Mouse (Mus musculus): ENCODE results near the gene Vwa5b1. TPM values are rescaled to one million over a fixed set of nuclear protein-coding genes. Genes with fewer than 3 reads are reported as not detected.

Vwa5b1 gene
- polyA plus RNA-seq, 1 experiment from 2014 or later: 0.14 TPM

DNA sequence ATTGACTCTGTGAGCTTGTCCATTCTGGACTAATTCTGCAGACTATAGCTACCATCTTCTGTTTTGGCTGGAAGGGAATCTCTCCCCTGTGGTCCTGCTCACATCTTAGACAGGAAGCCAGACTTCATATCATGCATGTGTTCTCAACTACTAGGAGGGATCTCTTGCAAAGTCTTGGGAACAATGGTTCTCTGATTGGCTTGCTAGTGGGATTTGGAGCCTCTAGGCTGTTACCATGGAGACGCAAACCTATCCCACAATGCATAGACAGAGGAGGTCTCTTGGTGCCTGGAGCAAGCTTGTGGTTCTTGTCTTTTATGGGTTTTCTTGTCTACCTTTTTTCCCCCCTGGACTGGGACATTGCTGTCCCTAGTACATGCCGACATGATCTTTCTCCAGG is 67.4 kb downstream of the Vwa5b1 start:
- peaks cover 24% of the 10 kb centered on the region; the same call in 1 of the 2 replicates for H3K27me3 ChIP-seq (ENCODE audit: low read depth, poor library complexity, severe bottlenecking)
- no peak for DNase-seq (ENCODE audit: low spot score)
- H3K4me1 ChIP-seq: peaks cover 62% of the 10 kb centered on the region
- no peak overlapping the region for H3K4me3 ChIP-seq
- peak overlapping the region; percentile 68; the same call in 1 of the 2 replicates for H3K27ac ChIP-seq
- WGBS: 69% methylated on average over 2 of the region's 2 CpGs
- no peaks in the 10 kb centered on the region for H3K9me3 ChIP-seq (replicated peaks)
- no peaks in the 10 kb centered on the region for H3K36me3 ChIP-seq

DNA sequence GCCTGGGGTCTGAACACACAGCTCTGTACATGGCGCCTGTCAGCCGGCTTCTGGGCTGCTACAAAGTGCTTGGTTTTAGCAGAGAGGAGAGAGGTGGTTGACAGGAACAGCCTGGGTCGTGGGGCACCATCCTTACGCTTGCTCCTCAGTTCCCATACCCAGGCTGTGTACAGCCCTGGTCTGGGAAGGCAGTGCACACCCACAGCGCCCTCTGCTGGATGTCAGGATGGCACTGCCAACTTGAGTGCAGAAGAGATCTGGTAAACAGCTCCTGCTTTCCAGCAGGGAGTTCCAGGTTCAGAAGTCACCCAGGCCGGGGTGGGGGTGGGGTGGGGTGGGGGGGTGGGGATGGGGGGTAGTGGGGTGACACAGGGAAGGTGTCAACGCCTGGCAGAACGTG is 73.7 kb downstream of the Vwa5b1 start:
- peaks cover 35% of the 10 kb centered on the region for H3K4me1 ChIP-seq
- no peaks in the 10 kb centered on the region for H3K9me3 ChIP-seq (replicated peaks)
- DNase-seq (ENCODE audit: low spot score): peak; percentile 92
- H3K27ac ChIP-seq: no peak overlapping the region
- H3K36me3 ChIP-seq: no peaks in the 10 kb centered on the region
- peaks cover 24% of the 10 kb centered on the region for H3K27me3 ChIP-seq (ENCODE audit: low read depth, poor library complexity, severe bottlenecking)
- no peak overlapping the region for H3K4me3 ChIP-seq
- 12% methylated on average over 8 of the region's 8 CpGs for WGBS

DNA sequence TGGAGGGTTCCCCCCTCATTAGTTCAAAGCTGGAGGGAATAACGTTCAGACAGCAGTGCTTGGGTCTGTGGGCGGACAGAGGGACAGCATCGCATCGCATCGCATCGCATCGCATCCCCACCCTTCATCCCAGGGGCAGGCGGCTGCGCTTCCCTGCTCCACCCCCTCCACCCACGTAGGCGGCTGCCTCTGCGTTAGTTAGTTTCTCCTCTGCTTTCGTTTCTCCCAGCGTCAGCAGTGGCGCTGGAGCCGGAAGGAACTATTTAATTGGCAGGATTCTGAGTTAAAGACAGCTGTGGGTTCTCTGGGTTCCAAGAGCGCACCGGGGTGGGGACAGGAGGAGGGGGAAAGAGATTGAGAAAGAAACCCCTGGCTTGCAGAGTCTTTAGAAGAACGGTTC is 80.2 kb downstream of the Vwa5b1 start:
- H3K36me3 ChIP-seq: no peaks in the 10 kb centered on the region
- under 1% methylated on average over 19 of the region's 19 CpGs for WGBS
- peak overlapping the region; percentile 41 for H3K4me3 ChIP-seq
- peaks cover 63% of the 10 kb centered on the region for H3K27me3 ChIP-seq (ENCODE audit: low read depth, poor library complexity, severe bottlenecking)
- DNase-seq (ENCODE audit: low spot score): no peak
- H3K4me1 ChIP-seq: peaks cover 34% of the 10 kb centered on the region
- H3K27ac ChIP-seq: no peak overlapping the region
- H3K9me3 ChIP-seq (replicated peaks): no peaks in the 10 kb centered on the region

DNA sequence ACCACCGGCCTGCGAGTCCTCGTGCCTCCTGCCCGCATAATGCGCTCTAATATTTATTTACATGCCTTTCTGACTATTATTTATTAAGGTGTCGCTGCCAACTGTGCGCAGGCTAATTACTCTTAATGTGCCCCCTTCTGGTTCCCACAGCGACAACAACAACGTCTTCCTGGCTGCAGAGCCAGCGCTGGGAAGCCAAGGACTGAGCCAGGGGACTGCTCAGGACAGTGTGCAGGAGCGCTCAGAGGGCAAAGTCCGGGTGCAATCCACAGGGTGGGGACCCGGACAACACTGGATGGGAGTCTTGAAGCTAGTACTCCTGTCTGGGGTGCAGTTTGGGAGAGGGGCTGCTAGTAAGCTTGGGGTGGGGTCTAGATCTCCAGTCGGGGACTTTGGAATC is 80.8 kb downstream of the Vwa5b1 start:
- peak overlapping the region; percentile 41 for H3K4me3 ChIP-seq
- peaks cover 63% of the 10 kb centered on the region for H3K27me3 ChIP-seq (ENCODE audit: low read depth, poor library complexity, severe bottlenecking)
- no peaks in the 10 kb centered on the region for H3K9me3 ChIP-seq (replicated peaks)
- DNase-seq (ENCODE audit: low spot score): no peak
- 4% methylated on average over 14 of the region's 14 CpGs for WGBS
- H3K27ac ChIP-seq: no peak overlapping the region
- H3K4me1 ChIP-seq: peaks cover 34% of the 10 kb centered on the region
- no peaks in the 10 kb centered on the region for H3K36me3 ChIP-seq

DNA sequence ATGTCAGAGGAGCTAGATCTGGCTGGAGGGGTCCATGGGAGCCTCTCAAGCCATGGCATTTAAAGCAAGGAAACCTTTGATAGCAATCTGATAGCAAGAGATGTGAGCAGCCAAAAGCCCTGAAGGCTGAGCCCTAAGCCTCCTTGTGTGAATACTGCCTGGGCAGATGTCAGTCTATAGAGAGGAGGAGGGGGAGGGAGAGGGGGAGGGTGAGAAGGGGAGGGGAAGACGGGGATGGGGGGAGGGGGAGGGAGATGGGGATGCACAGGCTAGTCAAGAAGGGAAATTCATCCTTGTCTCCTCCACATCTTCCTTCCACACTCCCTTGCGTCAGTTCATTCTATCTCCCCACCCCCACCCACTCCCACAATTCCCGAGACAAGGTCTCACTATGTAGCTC is 81.4 kb downstream of the Vwa5b1 start:
- no peak overlapping the region for H3K4me3 ChIP-seq
- H3K4me1 ChIP-seq: peaks cover 34% of the 10 kb centered on the region
- WGBS: 14% methylated on average over 2 of the region's 3 CpGs
- H3K27ac ChIP-seq: no peak overlapping the region
- H3K27me3 ChIP-seq (ENCODE audit: low read depth, poor library complexity, severe bottlenecking): peaks cover 63% of the 10 kb centered on the region
- DNase-seq (ENCODE audit: low spot score): no peak
- H3K9me3 ChIP-seq (replicated peaks): no peaks in the 10 kb centered on the region
- H3K36me3 ChIP-seq: no peaks in the 10 kb centered on the region

DNA sequence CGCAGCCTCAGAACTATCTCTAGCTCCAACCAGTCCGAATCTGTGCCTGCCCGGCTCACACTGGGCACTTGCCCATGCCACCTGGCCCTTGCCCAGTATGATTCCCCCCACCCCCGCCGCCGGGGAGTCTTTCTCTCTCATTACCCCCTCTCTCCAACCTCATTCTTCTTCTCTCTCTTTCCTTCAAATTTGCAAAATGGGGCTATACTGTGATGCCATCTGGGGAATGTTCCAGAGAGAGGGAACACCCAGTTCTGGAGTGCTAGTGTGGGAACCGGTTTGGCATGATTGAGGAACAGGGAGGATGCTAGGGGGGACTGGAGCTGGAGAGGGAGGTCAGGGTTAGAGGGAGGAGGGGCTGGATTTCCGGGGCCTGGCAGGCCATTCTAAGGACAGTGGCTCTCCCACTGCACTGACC is 82.2 kb downstream of the Vwa5b1 start:
- H3K4me1 ChIP-seq: peaks cover 30% of the 10 kb centered on the region
- no peak for DNase-seq (ENCODE audit: low spot score)
- no peaks in the 10 kb centered on the region for H3K36me3 ChIP-seq
- no peak overlapping the region for H3K27ac ChIP-seq
- 68% methylated on average over 8 of the region's 8 CpGs for WGBS
- H3K4me3 ChIP-seq: no peak overlapping the region
- no peaks in the 10 kb centered on the region for H3K9me3 ChIP-seq (replicated peaks)
- H3K27me3 ChIP-seq (ENCODE audit: low read depth, poor library complexity, severe bottlenecking): peaks cover 67% of the 10 kb centered on the region

DNA sequence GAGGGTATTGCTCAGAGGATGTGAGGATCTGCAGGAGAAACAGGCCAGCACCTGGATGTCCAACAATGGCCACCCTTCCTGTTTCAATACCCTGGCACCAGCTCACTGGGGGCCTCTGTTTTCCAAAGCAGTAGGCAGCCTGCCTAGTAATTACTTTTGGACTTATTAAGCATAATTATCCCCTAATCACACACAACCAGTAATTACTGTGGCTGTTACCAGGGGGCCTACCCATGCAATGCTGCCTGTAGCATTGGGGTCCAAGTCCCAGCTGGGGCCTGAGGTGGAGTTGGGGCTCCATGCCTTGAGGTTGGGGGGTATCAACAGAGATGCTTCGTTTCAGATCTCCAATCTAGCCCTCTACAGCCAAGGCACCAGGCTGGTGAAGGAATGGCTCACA is 82.6 kb downstream of the Vwa5b1 start:
- Histone ChIP-seq H3K27ac (no peak overlapping the region), H3K36me3 (no peaks in the 10 kb centered on the region), H3K4me1 (peaks cover 30% of the 10 kb centered on the region), H3K27me3 (ENCODE audit: low read depth, poor library complexity, severe bottlenecking) (peaks cover 67% of the 10 kb centered on the region), H3K4me3 (no peak overlapping the region), H3K9me3 (replicated peaks) (no peaks in the 10 kb centered on the region)
- DNase-seq (ENCODE audit: low spot score): no peak
- 36% methylated on average over 1 of the region's 1 CpGs for WGBS

DNA sequence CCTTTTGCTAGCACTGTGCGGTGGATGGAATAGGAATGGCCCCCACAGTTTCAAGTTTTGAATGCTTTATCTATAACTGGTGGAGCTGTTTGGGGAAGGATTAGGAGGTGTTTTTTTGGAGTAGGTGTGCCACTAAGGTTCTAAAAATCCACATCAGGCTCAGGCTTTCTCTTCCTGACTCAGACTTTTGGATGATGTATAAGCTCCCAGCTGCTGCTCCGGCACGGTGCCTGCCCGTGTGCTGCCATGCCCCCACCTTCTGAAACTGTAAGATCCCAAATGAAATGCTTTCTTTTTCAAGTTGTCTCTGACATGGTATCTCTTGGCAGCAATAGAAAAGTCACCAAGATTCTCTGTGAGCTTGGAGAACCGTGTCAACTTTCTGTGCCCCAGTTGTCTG is 84.1 kb downstream of the Vwa5b1 start:
- H3K9me3 ChIP-seq (replicated peaks): no peaks in the 10 kb centered on the region
- WGBS: 89% methylated on average over 5 of the region's 5 CpGs
- DNase-seq (ENCODE audit: low spot score): no peak
- no peak overlapping the region for H3K27ac ChIP-seq
- peaks cover 32% of the 10 kb centered on the region for H3K4me1 ChIP-seq
- no peak overlapping the region for H3K4me3 ChIP-seq
- peaks cover 64% of the 10 kb centered on the region for H3K27me3 ChIP-seq (ENCODE audit: low read depth, poor library complexity, severe bottlenecking)
- no peaks in the 10 kb centered on the region for H3K36me3 ChIP-seq

DNA sequence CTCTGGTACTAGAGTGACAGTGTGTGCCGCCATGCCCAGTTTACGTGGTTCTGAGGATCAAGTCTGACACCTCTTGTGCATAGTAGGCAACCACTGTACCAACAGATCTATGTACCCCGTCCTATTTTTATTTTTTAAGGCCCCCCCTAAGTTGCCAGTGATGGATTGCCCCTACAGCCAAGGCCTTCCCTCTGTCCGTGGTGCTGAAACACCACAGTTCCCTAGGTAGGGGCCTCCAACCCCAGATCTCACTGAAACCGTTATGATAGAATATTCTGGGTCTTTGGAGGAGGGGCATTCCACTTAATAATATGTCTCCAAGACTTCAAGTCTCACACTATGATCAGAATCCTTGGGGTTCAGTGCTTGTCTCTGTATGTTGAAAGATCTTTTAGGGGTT is 85.1 kb downstream of the Vwa5b1 start:
- peaks cover 62% of the 10 kb centered on the region for H3K27me3 ChIP-seq (ENCODE audit: low read depth, poor library complexity, severe bottlenecking)
- WGBS: 60% methylated on average over 5 of the region's 5 CpGs
- no peaks in the 10 kb centered on the region for H3K36me3 ChIP-seq
- DNase-seq (ENCODE audit: low spot score): no peak
- H3K27ac ChIP-seq: no peak overlapping the region
- H3K4me1 ChIP-seq: peaks cover 26% of the 10 kb centered on the region
- H3K9me3 ChIP-seq (replicated peaks): no peaks in the 10 kb centered on the region
- H3K4me3 ChIP-seq: no peak overlapping the region

DNA sequence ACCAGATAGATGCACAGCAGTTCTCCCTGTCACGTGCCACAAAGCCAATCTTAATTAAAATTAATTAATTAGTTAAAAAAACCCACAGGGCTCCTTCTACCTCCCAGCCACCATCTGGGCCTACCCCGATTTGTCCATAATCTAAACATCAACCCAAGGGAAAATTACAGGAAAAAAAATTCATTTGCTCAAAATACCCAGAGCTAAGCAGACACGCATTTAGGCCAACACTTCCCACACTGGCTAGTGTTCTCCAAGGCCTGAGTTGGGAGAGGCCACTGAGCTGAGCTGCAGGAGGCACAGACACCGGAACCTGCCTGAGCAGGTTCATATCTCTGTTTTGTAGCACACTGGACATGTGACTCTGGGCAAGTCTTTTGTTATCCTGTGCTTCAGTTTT is 86.7 kb downstream of the Vwa5b1 start:
- no peak for DNase-seq (ENCODE audit: low spot score)
- H3K4me3 ChIP-seq: no peak overlapping the region
- 85% methylated on average over 4 of the region's 4 CpGs for WGBS
- H3K27ac ChIP-seq: no peak overlapping the region
- peaks cover 55% of the 10 kb centered on the region for H3K27me3 ChIP-seq (ENCODE audit: low read depth, poor library complexity, severe bottlenecking)
- no peaks in the 10 kb centered on the region for H3K9me3 ChIP-seq (replicated peaks)
- H3K4me1 ChIP-seq: peaks cover 10% of the 10 kb centered on the region
- H3K36me3 ChIP-seq: no peaks in the 10 kb centered on the region

DNA sequence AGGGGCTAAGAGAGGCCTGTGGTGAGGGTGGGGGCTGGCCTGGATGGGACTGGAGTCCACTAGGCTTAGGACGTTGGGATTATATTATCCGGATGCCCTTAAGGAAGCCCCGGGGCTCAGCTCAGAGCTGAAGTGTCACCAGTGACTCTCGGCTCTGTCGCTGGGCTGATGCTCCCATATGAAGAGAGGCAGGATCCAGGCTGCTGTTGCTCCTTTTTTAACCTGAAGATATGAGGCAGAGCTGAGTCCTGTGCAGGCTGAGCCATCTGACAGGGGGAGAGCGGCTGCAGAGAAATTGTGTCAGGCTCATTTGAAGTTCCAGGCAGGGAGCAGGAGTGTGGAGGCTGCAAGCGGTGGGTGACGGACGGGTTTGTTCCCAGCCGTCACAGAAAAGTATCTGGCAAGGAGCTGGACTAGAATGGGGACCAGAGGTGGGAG is 87.5 kb downstream of the Vwa5b1 start:
- DNase-seq (ENCODE audit: low spot score): no peak
- 19% methylated on average over 10 of the region's 10 CpGs for WGBS
- Histone ChIP-seq H3K9me3 (replicated peaks) (no peaks in the 10 kb centered on the region), H3K27me3 (ENCODE audit: low read depth, poor library complexity, severe bottlenecking) (peaks cover 47% of the 10 kb centered on the region), H3K4me1 (peaks cover 8% of the 10 kb centered on the region), H3K27ac (no peak overlapping the region), H3K36me3 (no peaks in the 10 kb centered on the region), H3K4me3 (no peak overlapping the region)

DNA sequence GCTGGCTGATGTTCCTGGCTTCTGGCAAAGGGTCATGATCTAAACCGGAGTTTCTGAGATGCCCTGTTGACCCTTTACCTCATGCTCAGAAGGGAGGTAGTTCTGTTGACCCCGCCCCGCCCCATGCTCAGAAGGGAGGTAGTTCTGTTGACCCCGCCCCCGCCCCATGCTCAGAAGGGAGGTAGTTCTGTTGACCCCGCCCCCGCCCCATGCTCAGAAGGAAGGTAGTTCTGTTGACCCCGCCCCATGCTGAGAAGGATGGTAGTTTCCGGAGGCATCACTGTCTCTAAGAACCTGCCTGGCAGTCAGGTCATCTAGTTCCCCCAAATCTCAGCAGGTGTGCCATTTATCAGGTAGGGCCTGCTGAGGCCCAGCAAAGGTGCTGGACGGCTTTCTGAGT is 88.1 kb downstream of the Vwa5b1 start:
- DNase-seq (ENCODE audit: low spot score): no peak
- Histone ChIP-seq H3K4me3 (no peak overlapping the region), H3K27ac (no peak overlapping the region), H3K27me3 (ENCODE audit: low read depth, poor library complexity, severe bottlenecking) (peaks cover 43% of the 10 kb centered on the region), H3K9me3 (replicated peaks) (no peaks in the 10 kb centered on the region), H3K36me3 (no peaks in the 10 kb centered on the region), H3K4me1 (peaks cover 10% of the 10 kb centered on the region)
- 14% methylated on average over 10 of the region's 10 CpGs for WGBS

DNA sequence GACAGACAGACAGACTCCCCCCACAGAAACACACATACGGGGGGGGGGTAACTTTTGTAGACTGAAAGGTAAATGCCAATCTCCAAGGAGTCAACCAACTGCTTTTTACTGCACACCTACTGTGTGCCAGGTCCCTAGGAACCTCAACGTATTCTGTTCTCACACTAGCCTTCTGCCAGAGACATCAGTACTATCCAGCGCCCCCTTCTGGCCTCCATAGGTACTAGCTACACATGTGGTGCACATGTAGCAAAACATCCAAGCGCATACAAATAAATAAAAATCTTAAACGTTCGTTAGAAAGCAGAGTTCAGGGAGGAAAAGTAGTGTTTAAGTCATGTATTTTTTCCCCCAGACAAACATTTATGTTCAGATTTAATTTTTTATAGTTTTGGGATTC is 88.6 kb downstream of the Vwa5b1 start:
- Histone ChIP-seq H3K27me3 (ENCODE audit: low read depth, poor library complexity, severe bottlenecking) (peaks cover 38% of the 10 kb centered on the region), H3K4me1 (peaks cover 10% of the 10 kb centered on the region), H3K9me3 (replicated peaks) (no peaks in the 10 kb centered on the region), H3K27ac (no peak overlapping the region), H3K4me3 (no peak overlapping the region), H3K36me3 (no peaks in the 10 kb centered on the region)
- DNase-seq (ENCODE audit: low spot score): no peak
- 60% methylated on average over 6 of the region's 6 CpGs for WGBS

DNA sequence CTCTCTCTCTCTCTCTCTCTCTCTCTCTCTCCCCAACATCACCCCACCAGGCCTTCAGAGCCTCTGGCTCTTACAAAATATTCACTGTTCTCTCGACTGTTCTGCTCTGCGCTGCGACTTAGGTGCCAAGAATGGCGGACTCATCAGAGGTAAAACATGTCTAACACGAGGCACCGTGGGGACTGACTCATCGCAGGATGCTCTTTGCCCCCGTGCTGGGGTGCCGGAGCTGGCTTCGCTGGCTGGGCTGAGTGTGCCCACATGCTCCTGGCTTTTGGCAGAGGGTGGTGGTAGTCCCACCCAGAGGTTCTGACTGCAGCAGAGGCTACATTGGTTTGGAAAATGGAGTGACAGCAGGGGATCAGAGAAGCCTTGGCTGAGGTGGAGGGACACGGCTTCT is 89.4 kb downstream of the Vwa5b1 start:
- WGBS: 82% methylated on average over 11 of the region's 11 CpGs
- peaks cover 38% of the 10 kb centered on the region for H3K27me3 ChIP-seq (ENCODE audit: low read depth, poor library complexity, severe bottlenecking)
- DNase-seq (ENCODE audit: low spot score): no peak

More for the DNA sequence above, 89.4 kb downstream of the Vwa5b1 start:
- Histone ChIP-seq H3K9me3 (replicated peaks) (no peaks in the 10 kb centered on the region), H3K4me1 (peaks cover 10% of the 10 kb centered on the region), H3K27ac (no peak overlapping the region), H3K4me3 (no peak overlapping the region), H3K36me3 (no peaks in the 10 kb centered on the region)
